ENCODE assay signal across 13 mouse cellular contexts in genomic region chr15:62049416-62049815, GRCm38 (mm10).
A peak's percentile ranks its signal among the peaks of the same experiment; 100 is the strongest.
DNase-seq lines count a peak whose midpoint lies in the region; ATAC-seq and TF ChIP-seq lines count a peak whose summit lies in the region.
"Had no signal": no experiment of that assay in that cellular context is flagged by ENCODE, and none has a peak within 500 bp of the region (broad histone marks: within the 10 kb centered on the region; RNA-seq: fewer than 3 reads in every experiment).

No protein-coding gene starts in this region.

- no peak for TF ChIP-seq POLR2A in limb, embryonic 14.5 days (IDR thresholded peaks at IDR 0.05; ENCODE audit: borderline replicate concordance, extremely low read depth, insufficient read depth, insufficient read length)

- H3K4me2 ChIP-seq in lung, postnatal 0 days (replicated peaks; ENCODE audit: low read depth, low read length) = peak overlapping the region; percentile 3; the same call in 1 of the 2 replicates
- no peak overlapping the region for H3K4me2 ChIP-seq in embryonic facial prominence, embryonic 11.5 days (ENCODE audit: low read depth, low read length)
- no peak overlapping the region for H3K4me2 ChIP-seq in limb, embryonic 14.5 days (replicated peaks; ENCODE audit: low read depth, low read length, severe bottlenecking)

- H3K4me3 ChIP-seq in lung, postnatal 0 days (ENCODE audit: low read depth, low read length) = no peak overlapping the region
- no peak overlapping the region for H3K4me3 ChIP-seq in embryonic facial prominence, embryonic 11.5 days (ENCODE audit: low read depth, low read length)
- H3K4me3 ChIP-seq in limb, embryonic 14.5 days (replicated peaks; ENCODE audit: low read length) = no peak overlapping the region

- no peaks in the 10 kb centered on the region for H3K4me1 ChIP-seq in lung, postnatal 0 days (ENCODE audit: insufficient read depth, low read depth, low read length)
- no peaks in the 10 kb centered on the region for H3K4me1 ChIP-seq in embryonic facial prominence, embryonic 11.5 days (ENCODE audit: control insufficient read depth, insufficient read depth, low read length)
- peaks cover 12% of the 10 kb centered on the region for H3K4me1 ChIP-seq in limb, embryonic 14.5 days (ENCODE audit: control insufficient read depth, insufficient read depth, low read length)

- WGBS in lung, postnatal 0 days = 34% methylated on average over 9 of the region's 9 CpGs
- 30% methylated on average over 9 of the region's 9 CpGs for WGBS in embryonic facial prominence, embryonic 11.5 days
- 26% methylated on average over 9 of the region's 9 CpGs for WGBS in limb, embryonic 14.5 days

- H3K9ac ChIP-seq in lung, postnatal 0 days (replicated peaks; ENCODE audit: low read depth) = no peak overlapping the region
- no peak overlapping the region for H3K9ac ChIP-seq in embryonic facial prominence, embryonic 11.5 days (replicated peaks; ENCODE audit: low read length)
- 0 out of 2 replicates have a peak overlapping the region, but pooled peaks have one; percentile 2 for H3K9ac ChIP-seq in limb, embryonic 14.5 days (ENCODE audit: low read depth, low read length, severe bottlenecking)
- H3K9ac ChIP-seq: liver, postnatal 0 days had no signal

- DNase-seq in lung, postnatal 0 days (ENCODE audit: low spot score) = peak; percentile 64
- DNase-seq in lung, postnatal 14 days = no peak
- DNase-seq in brain, adult 2 months (ENCODE audit: low read depth, low spot score) = peak; percentile 51
- DNase-seq in embryonic facial prominence, embryonic 11.5 days (ENCODE audit: low spot score) = peak; percentile 82
- no peak for DNase-seq in limb, embryonic 14.5 days (ENCODE audit: low spot score)
- no peak for DNase-seq in layer of hippocampus, postnatal 14 days (ENCODE audit: low spot score in 2 of 2)
- DNase-seq in cerebellum, postnatal 14 days = no peak
- DNase-seq: cerebellum, postnatal 36 days; gastrocnemius, postnatal 36 days; heart, postnatal 10 days; liver, postnatal 0 days had no signal

- H3K27ac ChIP-seq in lung, postnatal 0 days (ENCODE audit: low read length) = no peak overlapping the region
- H3K27ac ChIP-seq in embryonic facial prominence, embryonic 11.5 days (replicated peaks; ENCODE audit: low read depth, low read length) = no peak overlapping the region
- H3K27ac ChIP-seq in limb, embryonic 14.5 days (replicated peaks; ENCODE audit: low read depth, low read length) = no peak overlapping the region

- TF ChIP-seq EP300 in lung, postnatal 0 days (IDR thresholded peaks at IDR 0.05) = no peak

- no peaks in the 10 kb centered on the region for H3K36me3 ChIP-seq in lung, postnatal 0 days (ENCODE audit: insufficient read depth, low read length)
- no peaks in the 10 kb centered on the region for H3K36me3 ChIP-seq in embryonic facial prominence, embryonic 11.5 days (replicated peaks; ENCODE audit: control insufficient read depth, insufficient read depth, low read depth, low read length)
- H3K36me3 ChIP-seq in limb, embryonic 14.5 days (ENCODE audit: control insufficient read depth, insufficient read depth, low read length) = no peaks in the 10 kb centered on the region

- H3K9me3 ChIP-seq in lung, postnatal 0 days (ENCODE audit: low read length) = no peaks in the 10 kb centered on the region
- no peaks in the 10 kb centered on the region for H3K9me3 ChIP-seq in embryonic facial prominence, embryonic 11.5 days (replicated peaks; ENCODE audit: control insufficient read depth, low read length)
- no peaks in the 10 kb centered on the region for H3K9me3 ChIP-seq in limb, embryonic 14.5 days (ENCODE audit: control insufficient read depth, low read length)

- ATAC-seq in lung, postnatal 0 days = peak; percentile 79
- ATAC-seq in embryonic facial prominence, embryonic 11.5 days (replicated peaks; ENCODE audit: insufficient number of reproducible peaks, low FRiP score, low TSS enrichment, low read depth) = 0 out of 2 replicates have a peak, but pooled peaks have one; percentile 65
- peak; percentile 26; the same call in 1 of the 2 replicates for ATAC-seq in limb, embryonic 14.5 days (ENCODE audit: low FRiP score, low read depth)
- ATAC-seq: activated CD4-positive, CD25-positive, alpha-beta regulatory T cell, adult 4 months; forebrain, embryonic 14.5 days; liver, postnatal 0 days had no signal

- no peaks in the 10 kb centered on the region for H3K27me3 ChIP-seq in lung, postnatal 0 days (replicated peaks; ENCODE audit: insufficient read depth, low read length)
- H3K27me3 ChIP-seq in embryonic facial prominence, embryonic 11.5 days (ENCODE audit: control insufficient read depth, insufficient read depth, low read length) = no peaks in the 10 kb centered on the region
- H3K27me3 ChIP-seq in limb, embryonic 14.5 days (ENCODE audit: control insufficient read depth, insufficient read depth, low read length) = no peaks in the 10 kb centered on the region

- no peak for TF ChIP-seq CTCF in lung, postnatal 0 days (IDR thresholded peaks at IDR 0.05)

Comparison
In these comparisons a context has a peak if more than half of its experiments do, and no peak if none do; other contexts are left out.
1. DNase-seq: peak in lung, postnatal 0 days (single experiment), brain, adult 2 months (single experiment) and embryonic facial prominence, embryonic 11.5 days (single experiment); none in lung, postnatal 14 days (single experiment), limb, embryonic 14.5 days (single experiment), layer of hippocampus, postnatal 14 days (0 of 2) and cerebellum, postnatal 14 days (0 of 2).
2. ATAC-seq: peak in every context shown above with its lines; median percentile 79 in lung, postnatal 0 days; 65 in embryonic facial prominence, embryonic 11.5 days; 26 in limb, embryonic 14.5 days.